Mouse (Mus musculus): Measurements from ENCODE around the gene Rab35.
A peak's percentile ranks its signal among the peaks of the same experiment; 100 is the strongest.

Gene Rab35

GRCm38 (mm10) chr5:115631505-115632357, at the start of gene Rab35:
Rab35 (plus strand) TSS chr5:115631908.
- peak; percentile 97 for DNase-seq (ENCODE audit: low read depth, low spot score)

- DNase-seq (ENCODE audit: low read depth, low spot score): no peak
Observed at GRCm38 (mm10) chr5:115585616-115586015, 46.1 kb upstream of the Rab35 start.

GRCm38 (mm10) chr5:115586166-115586565, 45.5 kb upstream of the Rab35 start:
- DNase-seq (ENCODE audit: low read depth, low spot score): no peak

GRCm38 (mm10) chr5:115586780-115587179, 44.9 kb upstream of the Rab35 start:
- DNase-seq (ENCODE audit: low read depth, low spot score): no peak

- no peak for DNase-seq (ENCODE audit: low read depth, low spot score)
Observed at GRCm38 (mm10) chr5:115591028-115591427, 40.7 kb upstream of the Rab35 start.

- DNase-seq (ENCODE audit: low read depth, low spot score): no peak
Observed at GRCm38 (mm10) chr5:115591506-115591905, 40.2 kb upstream of the Rab35 start.

GRCm38 (mm10) chr5:115603561-115603960, 28.1 kb upstream of the Rab35 start:
- no peak for DNase-seq (ENCODE audit: low read depth, low spot score)

GRCm38 (mm10) chr5:115611566-115611965, 20.1 kb upstream of the Rab35 start:
- DNase-seq (ENCODE audit: low read depth, low spot score): no peak

- DNase-seq (ENCODE audit: low read depth, low spot score): no peak
Observed at GRCm38 (mm10) chr5:115613332-115613731, 18.4 kb upstream of the Rab35 start.

GRCm38 (mm10) chr5:115614948-115615347, 16.8 kb upstream of the Rab35 start:
- peak; percentile 74 for DNase-seq (ENCODE audit: low read depth, low spot score)

GRCm38 (mm10) chr5:115619690-115620089, 12.0 kb upstream of the Rab35 start:
- DNase-seq (ENCODE audit: low read depth, low spot score): no peak

- DNase-seq (ENCODE audit: low read depth, low spot score): no peak
Observed at GRCm38 (mm10) chr5:115622686-115623085, 9.0 kb upstream of the Rab35 start.

GRCm38 (mm10) chr5:115623694-115624440, 7.8 kb upstream of the Rab35 start:
- no peak for DNase-seq (ENCODE audit: low read depth, low spot score)

GRCm38 (mm10) chr5:115626237-115626886, 5.3 kb upstream of the Rab35 start:
- no peak for DNase-seq (ENCODE audit: low read depth, low spot score)

GRCm38 (mm10) chr5:115628083-115628482, 3.6 kb upstream of the Rab35 start:
- no peak for DNase-seq (ENCODE audit: low read depth, low spot score)

- no peak for DNase-seq (ENCODE audit: low read depth, low spot score)
Observed at GRCm38 (mm10) chr5:115629672-115630071, 2.0 kb upstream of the Rab35 start.

GRCm38 (mm10) chr5:115630291-115630690, 1.4 kb upstream of the Rab35 start:
- no peak for DNase-seq (ENCODE audit: low read depth, low spot score)

GRCm38 (mm10) chr5:115632358-115632714, 628 bp downstream of the Rab35 start:
- DNase-seq (ENCODE audit: low read depth, low spot score): peak; percentile 49

GRCm38 (mm10) chr5:115633060-115633459, 1.4 kb downstream of the Rab35 start:
- no peak for DNase-seq (ENCODE audit: low read depth, low spot score)

GRCm38 (mm10) chr5:115634046-115634445, 2.3 kb downstream of the Rab35 start:
- DNase-seq (ENCODE audit: low read depth, low spot score): no peak

GRCm38 (mm10) chr5:115635536-115635935, 3.8 kb downstream of the Rab35 start:
- peak; percentile 58 for DNase-seq (ENCODE audit: low read depth, low spot score)

GRCm38 (mm10) chr5:115644192-115644591, 12.5 kb downstream of the Rab35 start:
- DNase-seq (ENCODE audit: low read depth, low spot score): peak; percentile 54

All from CD4-positive, CD25-positive, alpha-beta regulatory T cell, adult 2 months (primary cell).